Mouse (Mus musculus) megakaryocyte-erythroid progenitor cell, adult 5-6 weeks (primary cell): ENCODE results near the gene Rec8. TPM values are rescaled to one million over a fixed set of nuclear protein-coding genes. Genes with fewer than 3 reads are reported as not detected.

Experiments
- total RNA-seq, 2 experiments: library from RNA; stranded (forward) in 1 of 2; stranded (reverse) in 1 of 2; fragments of 200-1000, 215-1000 nt in 1 of 2; fragments of >200 nt in 1 of 2; fragmentation: Nextera tagmentation in 1 of 2; gene quantifications; 2 replicates each; pipeline ENCODE4 v1.2.3; 2014 to 2017

Rec8 gene
- total RNA-seq, 2 experiments from 2014 or later = 27.6 to 53.3 TPM

Other genes with a start within 250 kb of the Rec8 start
Only the 30 nearest of the 32 such genes appear.
- 103 and 133 TPM in 2 replicates for gene Dhrs4, start 139.3 kb upstream of the Rec8 start, total RNA-seq (2014; fragmentation: Nextera tagmentation)
- 128 and 189 TPM in 2 replicates for gene Dhrs4, start 139.3 kb upstream of the Rec8 start, total RNA-seq (2017)
- gene Carmil3, start 127.4 kb upstream of the Rec8 start, total RNA-seq (2014; fragmentation: Nextera tagmentation) = 0.77 and 1.3 TPM in 2 replicates
- 0.42 and 0.70 TPM in 2 replicates for gene Carmil3, start 127.4 kb upstream of the Rec8 start, total RNA-seq (2017)
- gene Cpne6, start 107.6 kb upstream of the Rec8 start, total RNA-seq (2014; fragmentation: Nextera tagmentation) = not detected in 2 replicates
- gene Cpne6, start 107.6 kb upstream of the Rec8 start, total RNA-seq (2017) = not detected in 2 replicates
- gene Nrl, start 93.1 kb upstream of the Rec8 start, total RNA-seq (2014; fragmentation: Nextera tagmentation) = not detected in 2 replicates
- not detected in 2 replicates for gene Nrl, start 93.1 kb upstream of the Rec8 start, total RNA-seq (2017)
- 66.0 and 88.0 TPM in 2 replicates for gene Pck2, start 77.8 kb upstream of the Rec8 start, total RNA-seq (2014; fragmentation: Nextera tagmentation)
- gene Pck2, start 77.8 kb upstream of the Rec8 start, total RNA-seq (2017) = 48.7 and 55.6 TPM in 2 replicates
- gene Dcaf11, start 58.0 kb upstream of the Rec8 start, total RNA-seq (2014; fragmentation: Nextera tagmentation) = 41.6 and 45.9 TPM in 2 replicates
- gene Dcaf11, start 58.0 kb upstream of the Rec8 start, total RNA-seq (2017) = 48.3 and 115 TPM in 2 replicates
- gene A730061H03Rik, start 57.6 kb upstream of the Rec8 start, total RNA-seq (2014; fragmentation: Nextera tagmentation) = 2.7 TPM in 1 of 2 replicates, not detected in the other
- gene A730061H03Rik, start 57.6 kb upstream of the Rec8 start, total RNA-seq (2017) = 14.8 TPM in 1 of 2 replicates, not detected in the other
- not detected in 2 replicates for gene Fitm1, start 42.4 kb upstream of the Rec8 start, total RNA-seq (2014; fragmentation: Nextera tagmentation)
- gene Fitm1, start 42.4 kb upstream of the Rec8 start, total RNA-seq (2017) = not detected in 2 replicates
- 311 and 359 TPM in 2 replicates for gene Psme1, start 39.9 kb upstream of the Rec8 start, total RNA-seq (2014; fragmentation: Nextera tagmentation)
- 249 and 300 TPM in 2 replicates for gene Psme1, start 39.9 kb upstream of the Rec8 start, total RNA-seq (2017)
- 37.3 and 44.8 TPM in 2 replicates for gene Emc9, start 32.7 kb upstream of the Rec8 start, total RNA-seq (2014; fragmentation: Nextera tagmentation)
- gene Emc9, start 32.7 kb upstream of the Rec8 start, total RNA-seq (2017) = 22.7 and 26.7 TPM in 2 replicates
- gene Psme2, start 26.9 kb upstream of the Rec8 start, total RNA-seq (2014; fragmentation: Nextera tagmentation) = 190 and 268 TPM in 2 replicates
- 208 and 351 TPM in 2 replicates for gene Psme2, start 26.9 kb upstream of the Rec8 start, total RNA-seq (2017)
- 35.8 and 47.0 TPM in 2 replicates for gene Rnf31, start 26.3 kb upstream of the Rec8 start, total RNA-seq (2014; fragmentation: Nextera tagmentation)
- gene Rnf31, start 26.3 kb upstream of the Rec8 start, total RNA-seq (2017) = 23.8 and 46.4 TPM in 2 replicates
- gene Irf9, start 14.5 kb upstream of the Rec8 start, total RNA-seq (2014; fragmentation: Nextera tagmentation) = 57.9 and 65.2 TPM in 2 replicates
- 41.6 and 41.7 TPM in 2 replicates for gene Irf9, start 14.5 kb upstream of the Rec8 start, total RNA-seq (2017)
- 79.0 and 101 TPM in 2 replicates for gene Ipo4, start 17.9 kb downstream of the Rec8 start, total RNA-seq (2014; fragmentation: Nextera tagmentation)
- 21.2 and 26.9 TPM in 2 replicates for gene Ipo4, start 17.9 kb downstream of the Rec8 start, total RNA-seq (2017)
- 4.9 and 11.6 TPM in 2 replicates for gene Gm49378, start 19.9 kb downstream of the Rec8 start, total RNA-seq (2014; fragmentation: Nextera tagmentation)
- 3.5 and 3.7 TPM in 2 replicates for gene Gm49378, start 19.9 kb downstream of the Rec8 start, total RNA-seq (2017)
- gene Tm9sf1, start 25.8 kb downstream of the Rec8 start, total RNA-seq (2014; fragmentation: Nextera tagmentation) = 43.8 and 52.6 TPM in 2 replicates
- gene Tm9sf1, start 25.8 kb downstream of the Rec8 start, total RNA-seq (2017) = 61.9 and 77.4 TPM in 2 replicates
- 0.87 and 0.99 TPM in 2 replicates for gene Tssk4, start 32.1 kb downstream of the Rec8 start, total RNA-seq (2014; fragmentation: Nextera tagmentation)
- gene Tssk4, start 32.1 kb downstream of the Rec8 start, total RNA-seq (2017) = 0.69 TPM in 1 of 2 replicates, not detected in the other
- gene Mdp1, start 42.5 kb downstream of the Rec8 start, total RNA-seq (2014; fragmentation: Nextera tagmentation) = 39.9 and 57.6 TPM in 2 replicates
- 33.5 and 34.1 TPM in 2 replicates for gene Mdp1, start 42.5 kb downstream of the Rec8 start, total RNA-seq (2017)
- gene Gmpr2, start 53.9 kb downstream of the Rec8 start, total RNA-seq (2014; fragmentation: Nextera tagmentation) = 20.2 and 31.1 TPM in 2 replicates
- gene Gmpr2, start 53.9 kb downstream of the Rec8 start, total RNA-seq (2017) = 22.6 and 24.8 TPM in 2 replicates
- gene Nedd8, start 54.1 kb downstream of the Rec8 start, total RNA-seq (2014; fragmentation: Nextera tagmentation) = 398 and 455 TPM in 2 replicates
- 365 and 374 TPM in 2 replicates for gene Nedd8, start 54.1 kb downstream of the Rec8 start, total RNA-seq (2017)
- gene Tinf2, start 63.8 kb downstream of the Rec8 start, total RNA-seq (2014; fragmentation: Nextera tagmentation) = 22.2 and 59.3 TPM in 2 replicates
- 22.8 and 24.0 TPM in 2 replicates for gene Tinf2, start 63.8 kb downstream of the Rec8 start, total RNA-seq (2017)
- not detected in 2 replicates for gene Tgm1, start 95.9 kb downstream of the Rec8 start, total RNA-seq (2014; fragmentation: Nextera tagmentation)
- 0.15 TPM in 1 of 2 replicates, not detected in the other for gene Tgm1, start 95.9 kb downstream of the Rec8 start, total RNA-seq (2017)
- gene Rabggta, start 104.2 kb downstream of the Rec8 start, total RNA-seq (2014; fragmentation: Nextera tagmentation) = 14.4 and 20.2 TPM in 2 replicates
- gene Rabggta, start 104.2 kb downstream of the Rec8 start, total RNA-seq (2017) = 7.7 and 12.6 TPM in 2 replicates
- gene Dhrs1, start 127.7 kb downstream of the Rec8 start, total RNA-seq (2014; fragmentation: Nextera tagmentation) = 21.5 and 31.0 TPM in 2 replicates
- 10.0 and 10.3 TPM in 2 replicates for gene Dhrs1, start 127.7 kb downstream of the Rec8 start, total RNA-seq (2017)
- 35.8 and 52.0 TPM in 2 replicates for gene Nop9, start 127.7 kb downstream of the Rec8 start, total RNA-seq (2014; fragmentation: Nextera tagmentation)
- gene Nop9, start 127.7 kb downstream of the Rec8 start, total RNA-seq (2017) = 24.8 and 27.5 TPM in 2 replicates
- gene Cideb, start 140.4 kb downstream of the Rec8 start, total RNA-seq (2014; fragmentation: Nextera tagmentation) = not detected in 2 replicates
- not detected in 2 replicates for gene Cideb, start 140.4 kb downstream of the Rec8 start, total RNA-seq (2017)
- gene Ltb4r2, start 143.4 kb downstream of the Rec8 start, total RNA-seq (2014; fragmentation: Nextera tagmentation) = not detected in 2 replicates
- 0.38 and 1.7 TPM in 2 replicates for gene Ltb4r2, start 143.4 kb downstream of the Rec8 start, total RNA-seq (2017)
- 0.50 and 3.5 TPM in 2 replicates for gene Ltb4r1, start 147.9 kb downstream of the Rec8 start, total RNA-seq (2014; fragmentation: Nextera tagmentation)
- 0.76 and 3.1 TPM in 2 replicates for gene Ltb4r1, start 147.9 kb downstream of the Rec8 start, total RNA-seq (2017)
- not detected in 2 replicates for gene Adcy4, start 166.1 kb downstream of the Rec8 start, total RNA-seq (2014; fragmentation: Nextera tagmentation)
- gene Adcy4, start 166.1 kb downstream of the Rec8 start, total RNA-seq (2017) = not detected in 2 replicates
- 55.7 and 87.0 TPM in 2 replicates for gene Ripk3, start 170.8 kb downstream of the Rec8 start, total RNA-seq (2014; fragmentation: Nextera tagmentation)
- gene Ripk3, start 170.8 kb downstream of the Rec8 start, total RNA-seq (2017) = 8.9 and 23.1 TPM in 2 replicates